Mouse (Mus musculus): ENCODE measurements around the gene Slc8a1.

GRCm38 (mm10) chr17:81701701-81702100 is 36.5 kb downstream of the Slc8a1 start:
- TF ChIP-seq CTCF (IDR thresholded peaks at IDR 0.05; ENCODE audit: control insufficient read depth, insufficient read depth, low read length): no peak
- TF ChIP-seq POLR2A (IDR thresholded peaks at IDR 0.05; ENCODE audit: borderline replicate concordance, control insufficient read depth, low read depth, low read length): no peak

All from bone marrow, adult 2 months (tissue).